Mouse (Mus musculus) heart, embryonic 14.5 days (tissue): ENCODE data around the gene Lsm12. TPM values are rescaled to one million over a fixed set of nuclear protein-coding genes. Genes with fewer than 3 reads are reported as not detected.

Source experiments
- ATAC-seq: fragments of 200-750 bp; cut with Nextera tagmentation; 2 replicates; pipeline ENCODE4 v1.8.0; 2017; ENCODE audit warnings: low read depth, moderate TSS enrichment; ENCODE audit not compliant: insufficient number of reproducible peaks, insufficient read depth, low FRiP score
- H3K27ac ChIP-seq, 2 experiments: fragments of 200-500 bp in 1 of 2; fragments of 300-500 bp in 1 of 2; sonication (generic) in 1 of 2; replicated peaks in 1 of 2; 2 replicates each; pipeline ENCODE4 v1.5.1; 2012 to 2014; ENCODE audit warnings: low read depth in 2 of 2, low read length in 2 of 2, control low read depth in 1 of 2, mild to moderate bottlenecking in 1 of 2, mixed read lengths in 1 of 2; ENCODE audit not compliant: control insufficient read depth in 1 of 2, insufficient read depth in 1 of 2
- H3K27me3 ChIP-seq: fragments of 300-500 bp; sonication (generic); 2 replicates; pipeline ENCODE4 v1.6.1; 2014; ENCODE audit warnings: mild to moderate bottlenecking, low read length, control low read depth; ENCODE audit not compliant: control insufficient read depth, insufficient read depth
- H3K36me3 ChIP-seq: fragments of 300-500 bp; sonication (generic); 2 replicates; pipeline ENCODE4 v1.6.1; 2014; ENCODE audit warnings: mild to moderate bottlenecking, control low read depth, low read length, mixed read lengths; ENCODE audit not compliant: control insufficient read depth, insufficient read depth
- H3K4me1 ChIP-seq, 2 experiments: fragments of 200-500 bp in 1 of 2; fragments of 300-500 bp in 1 of 2; sonication (generic) in 1 of 2; 2 replicates each; pipeline ENCODE4 v1.6.1; 2012 to 2014; ENCODE audit warnings: low read length in 2 of 2, control low read depth in 1 of 2, mixed read lengths in 1 of 2; ENCODE audit not compliant: control insufficient read depth in 2 of 2, insufficient read depth in 2 of 2
- H3K4me2 ChIP-seq: fragments of 300-500 bp; sonication (generic); 2 replicates; pipeline ENCODE4 v1.6.1; 2014; ENCODE audit warnings: mild to moderate bottlenecking, low read length
- H3K4me3 ChIP-seq, 2 experiments: fragments of 200-500 bp in 1 of 2; fragments of 300-500 bp in 1 of 2; sonication (generic) in 1 of 2; 2 replicates each; pipeline ENCODE4 v1.5.1; 2012 to 2014; ENCODE audit warnings: low read length in 2 of 2, mild to moderate bottlenecking in 2 of 2, control low read depth in 1 of 2, low read depth in 1 of 2, moderate library complexity in 1 of 2; ENCODE audit not compliant: control insufficient read depth in 1 of 2, insufficient read depth in 1 of 2
- H3K9ac ChIP-seq: fragments of 300-500 bp; sonication (generic); 2 replicates; pipeline ENCODE4 v1.6.1; 2014; ENCODE audit warnings: mild to moderate bottlenecking, low read length
- H3K9me3 ChIP-seq: fragments of 300-500 bp; sonication (generic); 2 replicates; pipeline ENCODE4 v1.6.1; 2016; ENCODE audit warnings: low read length, control low read depth; ENCODE audit not compliant: control insufficient read depth
- WGBS: fragments of 180-500 bp; shearing (Covaris S2); extraction: QIAGEN DNeasy Blood & Tissue Kit; methylation state at CpG from one replicate; pipeline ENCODE4 v1.1.7; 2014; 5-methylcytosine and 5-hydroxymethylcytosine counted together
- polyA plus RNA-seq: library from polyadenylated mRNA; unstranded; fragments of >200 nt; fragmentation: Nextera tagmentation; extraction: Ambion mirVana; gene quantifications from 2 replicates; pipeline ENCODE4 v1.2.1, GENCODE M21; 2014

The Lsm12 gene
- polyA plus RNA-seq, 1 experiment from 2014 or later, result 60.3 TPM

GRCm38 (mm10) chr11:102226067-102226978 is 41.2 kb upstream of the Lsm12 start:
- 67% methylated on average over 12 of the region's 12 CpGs for WGBS
- no peaks in the 10 kb centered on the region for H3K9me3 ChIP-seq
- no peak overlapping the region for H3K4me2 ChIP-seq
- peaks cover 12% of the 10 kb centered on the region for H3K36me3 ChIP-seq
- H3K27ac ChIP-seq, result no peak overlapping the region
- peak overlapping the region; percentile 31; the same call in 1 of the 2 replicates for H3K9ac ChIP-seq
- no peak overlapping the region for H3K4me3 ChIP-seq
- H3K27me3 ChIP-seq, result no peaks in the 10 kb centered on the region
- H3K4me1 ChIP-seq, result peaks cover 51 to 81% of the 10 kb centered on the region in 2 experiments
- ATAC-seq, result no peak

DNA sequence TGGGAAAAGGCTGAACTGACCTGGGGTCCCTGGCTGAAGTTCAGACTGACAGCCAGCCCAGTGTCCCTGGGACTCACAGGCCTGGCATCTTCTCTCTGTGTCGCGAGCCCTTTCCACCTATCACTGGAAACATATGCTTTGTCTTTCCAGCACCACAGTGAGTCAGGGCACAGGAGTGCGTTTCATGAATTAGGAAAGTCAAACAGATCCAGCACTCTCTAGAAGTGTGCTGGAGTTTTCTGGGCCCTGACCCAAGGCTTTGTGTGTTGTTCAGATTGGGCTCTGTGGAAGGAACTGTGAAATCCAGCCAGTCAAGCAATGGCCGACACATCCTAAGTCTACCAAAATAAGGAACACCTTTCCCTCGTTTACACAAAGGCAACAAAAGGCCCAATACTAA is 40.1 kb upstream of the Lsm12 start:
- peak overlapping the region in 1 of 2 experiments; percentile 7; a peak in 1 of 4 replicates for H3K27ac ChIP-seq
- H3K4me1 ChIP-seq, result peaks cover 56 to 92% of the 10 kb centered on the region in 2 experiments

GRCm38 (mm10) chr11:102224686-102225085 is 39.6 kb upstream of the Lsm12 start:
- peak overlapping the region in 1 of 2 experiments; percentile 13; a peak in 1 of 4 replicates for H3K4me3 ChIP-seq
- no peak for ATAC-seq
- peaks cover 14% of the 10 kb centered on the region for H3K36me3 ChIP-seq
- H3K27me3 ChIP-seq, result no peaks in the 10 kb centered on the region
- peaks cover 61 to 97% of the 10 kb centered on the region in 2 experiments for H3K4me1 ChIP-seq
- H3K9ac ChIP-seq, result peak overlapping the region; percentile 64
- WGBS, result 8% methylated on average over 22 of the region's 22 CpGs
- H3K9me3 ChIP-seq, result no peaks in the 10 kb centered on the region
- no peak overlapping the region; a peak in 1 of 4 replicates for H3K27ac ChIP-seq
- H3K4me2 ChIP-seq, result peak overlapping the region; percentile 58

More for the DNA sequence above, 40.1 kb upstream of the Lsm12 start:
- ATAC-seq, result no peak
- Histone ChIP-seq H3K36me3 (peaks cover 14% of the 10 kb centered on the region), H3K9me3 (no peaks in the 10 kb centered on the region), H3K4me3 (no peak overlapping the region), H3K4me2 (peak overlapping the region; percentile 58), H3K27me3 (no peaks in the 10 kb centered on the region), H3K9ac (peak overlapping the region; percentile 64)
- 59% methylated on average over 5 of the region's 5 CpGs for WGBS

GRCm38 (mm10) chr11:102223166-102223565 is 38.1 kb upstream of the Lsm12 start:
- Histone ChIP-seq H3K9ac (peak overlapping the region; percentile 21), H3K4me3 (no peak overlapping the region), H3K4me1 (peaks cover 66 to 93% of the 10 kb centered on the region in 2 experiments), H3K27ac (no peak overlapping the region; a peak in 1 of 4 replicates), H3K36me3 (peaks cover 14% of the 10 kb centered on the region), H3K27me3 (no peaks in the 10 kb centered on the region), H3K4me2 (0 out of 2 replicates have a peak overlapping the region, but pooled peaks have one; percentile 5), H3K9me3 (no peaks in the 10 kb centered on the region)
- no peak for ATAC-seq
- WGBS, result 23% methylated on average over 6 of the region's 6 CpGs

DNA sequence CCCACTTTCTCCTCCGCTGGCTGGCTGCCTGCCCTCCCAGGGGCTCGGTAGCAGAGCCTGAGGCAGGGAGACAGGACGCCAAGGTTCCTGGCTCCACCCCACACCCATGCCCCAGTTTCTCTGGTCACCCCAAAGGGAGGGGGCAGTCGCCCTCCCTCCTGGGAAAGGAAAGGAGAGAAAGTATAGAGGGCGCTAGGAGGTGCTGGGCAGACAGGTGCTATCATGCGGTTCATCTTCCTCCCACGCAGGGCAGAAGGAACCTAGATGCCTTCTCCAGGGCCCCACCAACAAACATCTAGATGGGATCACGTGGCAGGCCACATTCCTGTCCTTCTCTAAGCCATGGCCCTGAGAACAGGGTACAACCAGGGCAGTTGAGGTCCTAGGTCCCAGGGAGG is 36.9 kb upstream of the Lsm12 start:
- Histone ChIP-seq H3K27me3 (no peaks in the 10 kb centered on the region), H3K9ac (no peak overlapping the region), H3K4me3 (no peak overlapping the region), H3K4me2 (no peak overlapping the region), H3K27ac (no peak overlapping the region), H3K4me1 (peaks cover 54 to 89% of the 10 kb centered on the region in 2 experiments), H3K9me3 (no peaks in the 10 kb centered on the region), H3K36me3 (peaks cover 14% of the 10 kb centered on the region)
- WGBS, result 69% methylated on average over 8 of the region's 8 CpGs
- ATAC-seq, result no peak

DNA sequence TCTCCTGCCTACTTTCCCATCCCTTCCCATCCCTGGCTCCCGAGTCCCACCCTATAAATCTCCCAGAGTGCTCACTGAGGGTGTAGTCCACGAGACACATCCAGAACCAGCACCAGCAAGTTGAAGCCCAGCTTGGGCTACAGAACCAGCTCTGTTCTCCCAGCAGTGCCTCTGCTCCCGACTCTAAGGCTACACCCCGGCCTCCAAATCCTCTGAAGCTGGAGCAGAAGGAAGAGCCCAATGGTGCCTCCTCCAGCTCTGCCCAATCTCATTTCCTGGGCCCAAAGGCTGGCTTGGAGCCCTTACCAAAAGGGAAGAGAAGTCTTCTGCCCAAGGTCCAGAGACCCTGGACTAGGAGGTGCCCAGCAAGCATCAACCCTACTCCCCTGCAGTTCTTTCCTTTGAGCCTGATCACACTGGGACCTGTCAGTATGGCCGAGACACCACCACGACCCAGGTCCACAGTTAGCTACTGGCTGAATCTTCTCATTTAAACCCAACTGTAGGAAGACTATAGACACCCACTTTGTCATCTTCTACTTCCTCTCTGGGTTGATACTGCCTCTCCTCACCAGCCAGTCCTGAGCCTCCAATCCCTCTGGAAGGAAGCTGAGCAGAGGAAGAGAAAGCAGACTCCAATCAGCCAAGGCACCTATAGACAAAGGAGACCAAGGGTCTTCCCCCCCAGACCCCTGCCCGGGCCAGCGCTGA is 36.3 kb upstream of the Lsm12 start:
- Histone ChIP-seq H3K27ac (no peak overlapping the region), H3K4me2 (no peak overlapping the region), H3K9me3 (no peaks in the 10 kb centered on the region), H3K9ac (no peak overlapping the region), H3K4me1 (peaks cover 54 to 84% of the 10 kb centered on the region in 2 experiments), H3K4me3 (no peak overlapping the region), H3K27me3 (no peaks in the 10 kb centered on the region), H3K36me3 (peaks cover 14% of the 10 kb centered on the region)
- WGBS, result 81% methylated on average over 8 of the region's 8 CpGs
- ATAC-seq, result no peak

DNA sequence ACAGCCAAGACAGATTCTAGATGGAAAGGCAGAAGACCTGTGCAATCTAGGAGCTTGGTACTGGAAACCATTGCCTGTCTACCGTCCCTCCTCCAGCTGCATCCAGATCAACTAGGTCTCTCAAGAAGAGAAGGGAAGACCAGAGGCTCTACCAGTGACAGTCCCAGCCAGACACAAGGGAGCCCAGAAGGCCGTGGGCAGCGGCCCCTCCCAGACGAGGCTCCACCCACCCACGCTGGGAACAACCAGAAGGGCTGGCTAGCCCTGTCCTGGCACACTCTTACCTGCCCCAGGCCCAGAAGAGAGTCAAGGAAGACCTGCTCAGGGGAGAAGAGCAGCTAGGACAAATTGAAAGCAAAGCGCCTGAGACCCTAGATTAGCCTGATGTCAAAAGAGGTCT is 35.4 kb upstream of the Lsm12 start:
- H3K9me3 ChIP-seq, result no peaks in the 10 kb centered on the region
- WGBS, result 34% methylated on average over 6 of the region's 6 CpGs
- H3K9ac ChIP-seq, result peak overlapping the region; percentile 25
- no peaks in the 10 kb centered on the region for H3K27me3 ChIP-seq
- peak overlapping the region; percentile 80 for H3K4me2 ChIP-seq
- peaks cover 14% of the 10 kb centered on the region for H3K36me3 ChIP-seq
- peaks cover 56 to 83% of the 10 kb centered on the region in 2 experiments for H3K4me1 ChIP-seq
- H3K4me3 ChIP-seq, result no peak overlapping the region
- peak overlapping the region; percentile 38 to 94 for H3K27ac ChIP-seq
- no peak for ATAC-seq
